Mouse (Mus musculus): ENCODE measurements around the gene Tgm7. TPM values are rescaled to one million over a fixed set of nuclear protein-coding genes. Genes with fewer than 3 reads are reported as not detected.

The Tgm7 gene
- polyA plus RNA-seq (2015; fragmentation: Nextera tagmentation; extraction: Ambion mirVana) = 0.13 TPM in 1 of 2 replicates, not detected in the other

- Histone ChIP-seq H3K9ac (replicated peaks) (no peak within 1 kb of the TSS), H3K36me3 (no peaks in the 10 kb centered on the region), H3K4me2 (no peak within 1 kb of the TSS), H3K4me1 (no peaks in the 10 kb centered on the region), H3K27me3 (replicated peaks) (no peaks in the 10 kb centered on the region), H3K27ac (replicated peaks) (no peak within 1 kb of the TSS), H3K9me3 (replicated peaks) (no peaks in the 10 kb centered on the region), H3K4me3 (replicated peaks) (no peak within 1 kb of the TSS)
- WGBS = 86% methylated on average over 4 of the region's 4 CpGs
- ATAC-seq (ENCODE audit: low FRiP score) = no peak
Observed at GRCm38 (mm10) chr2:121109695-121110094, at the start of gene Tgm7. TSS of gene Tgm7 (minus strand) at chr2:121109795.

GRCm38 (mm10) chr2:121153100-121153499 lies 43.5 kb upstream of the Tgm7 start:
- Histone ChIP-seq H3K4me1 (no peaks in the 10 kb centered on the region), H3K36me3 (peaks cover 47% of the 10 kb centered on the region), H3K27ac (replicated peaks) (no peak overlapping the region), H3K9me3 (replicated peaks) (no peaks in the 10 kb centered on the region), H3K4me3 (replicated peaks) (no peak overlapping the region), H3K4me2 (no peak overlapping the region), H3K9ac (replicated peaks) (no peak overlapping the region), H3K27me3 (replicated peaks) (no peaks in the 10 kb centered on the region)
- 93% methylated on average over 3 of the region's 3 CpGs for WGBS
- ATAC-seq (ENCODE audit: low FRiP score) = no peak

GRCm38 (mm10) chr2:121149679-121150078 lies 40.1 kb upstream of the Tgm7 start:
- Histone ChIP-seq H3K27ac (replicated peaks) (no peak overlapping the region), H3K4me2 (no peak overlapping the region), H3K4me1 (no peaks in the 10 kb centered on the region), H3K4me3 (replicated peaks) (no peak overlapping the region), H3K9ac (replicated peaks) (no peak overlapping the region), H3K36me3 (peaks cover 45% of the 10 kb centered on the region), H3K27me3 (replicated peaks) (no peaks in the 10 kb centered on the region), H3K9me3 (replicated peaks) (no peaks in the 10 kb centered on the region)
- ATAC-seq (ENCODE audit: low FRiP score) = no peak
- WGBS = 84% methylated on average over 5 of the region's 5 CpGs

- no peaks in the 10 kb centered on the region for H3K27me3 ChIP-seq (replicated peaks)
- H3K4me3 ChIP-seq (replicated peaks) = no peak overlapping the region
- H3K9ac ChIP-seq (replicated peaks) = no peak overlapping the region
- no peaks in the 10 kb centered on the region for H3K9me3 ChIP-seq (replicated peaks)
- ATAC-seq (ENCODE audit: low FRiP score) = no peak
- no peak overlapping the region for H3K27ac ChIP-seq (replicated peaks)
- peaks cover 37% of the 10 kb centered on the region for H3K4me1 ChIP-seq
- peaks cover 20% of the 10 kb centered on the region for H3K36me3 ChIP-seq
- WGBS = 24% methylated on average over 2 of the region's 2 CpGs
- H3K4me2 ChIP-seq = no peak overlapping the region
Observed at GRCm38 (mm10) chr2:121142415-121142814, 32.8 kb upstream of the Tgm7 start.

GRCm38 (mm10) chr2:121141216-121142035 lies 31.8 kb upstream of the Tgm7 start:
- Histone ChIP-seq H3K4me3 (replicated peaks) (peak overlapping the region; percentile 84), H3K4me1 (peaks cover 41% of the 10 kb centered on the region), H3K27me3 (replicated peaks) (no peaks in the 10 kb centered on the region), H3K36me3 (peaks cover 19% of the 10 kb centered on the region), H3K9ac (replicated peaks) (peak overlapping the region; percentile 92), H3K27ac (replicated peaks) (peak overlapping the region; percentile 100), H3K9me3 (replicated peaks) (no peaks in the 10 kb centered on the region), H3K4me2 (peak overlapping the region; percentile 90)
- ATAC-seq (ENCODE audit: low FRiP score) = no peak
- 72% methylated on average over 16 of the region's 16 CpGs for WGBS

GRCm38 (mm10) chr2:121140018-121140882 lies 30.7 kb upstream of the Tgm7 start, which contains the start of the genes Adal and Lcmt2:
TSS of gene Adal (plus strand) at chr2:121140428.
TSS of gene Lcmt2 (minus strand) at chr2:121140653.
- ATAC-seq (ENCODE audit: low FRiP score) = peak; percentile 98
- under 1% methylated on average over 87 of the region's 87 CpGs for WGBS

GRCm38 (mm10) chr2:121139266-121140017 lies 29.8 kb upstream of the Tgm7 start:
- H3K4me1 ChIP-seq = peaks cover 45% of the 10 kb centered on the region
- peaks cover 9% of the 10 kb centered on the region; the same call in 1 of the 2 replicates for H3K36me3 ChIP-seq
- peak overlapping the region; percentile 100 for H3K27ac ChIP-seq (replicated peaks)
- peak overlapping the region; percentile 90 for H3K4me2 ChIP-seq
- 41% methylated on average over 29 of the region's 29 CpGs for WGBS
- ATAC-seq (ENCODE audit: low FRiP score) = no peak; the same call in 1 of the 2 replicates
- H3K9ac ChIP-seq (replicated peaks) = peak overlapping the region; percentile 92
- H3K27me3 ChIP-seq (replicated peaks) = no peaks in the 10 kb centered on the region
- peak overlapping the region; percentile 84 for H3K4me3 ChIP-seq (replicated peaks)
- no peaks in the 10 kb centered on the region for H3K9me3 ChIP-seq (replicated peaks)

More at GRCm38 (mm10) chr2:121140018-121140882, 30.7 kb upstream of the Tgm7 start, which contains the start of the genes Adal and Lcmt2:
- Histone ChIP-seq H3K4me2 (peak within 1 kb of the TSS; percentile 90), H3K9ac (replicated peaks) (peak within 1 kb of the TSS; percentile 92), H3K27ac (replicated peaks) (peak within 1 kb of the TSS; percentile 100), H3K4me3 (replicated peaks) (peak within 1 kb of the TSS; percentile 84), H3K36me3 (peaks cover 12% of the 10 kb centered on the region), H3K4me1 (peaks cover 45% of the 10 kb centered on the region), H3K9me3 (replicated peaks) (no peaks in the 10 kb centered on the region), H3K27me3 (replicated peaks) (no peaks in the 10 kb centered on the region)

- Histone ChIP-seq H3K27ac (replicated peaks) (no peak overlapping the region), H3K4me2 (no peak overlapping the region), H3K27me3 (replicated peaks) (no peaks in the 10 kb centered on the region), H3K4me3 (replicated peaks) (no peak overlapping the region), H3K9me3 (replicated peaks) (no peaks in the 10 kb centered on the region), H3K9ac (replicated peaks) (no peak overlapping the region), H3K36me3 (no peaks in the 10 kb centered on the region), H3K4me1 (peaks cover 44% of the 10 kb centered on the region)
- ATAC-seq (ENCODE audit: low FRiP score) = no peak
- WGBS = 95% methylated on average over 4 of the region's 4 CpGs
Observed at GRCm38 (mm10) chr2:121137371-121137770, 27.8 kb upstream of the Tgm7 start.

- Histone ChIP-seq H3K27ac (replicated peaks) (no peak overlapping the region), H3K36me3 (no peaks in the 10 kb centered on the region), H3K9me3 (replicated peaks) (no peaks in the 10 kb centered on the region), H3K4me2 (no peak overlapping the region), H3K27me3 (replicated peaks) (no peaks in the 10 kb centered on the region), H3K9ac (replicated peaks) (no peak overlapping the region), H3K4me3 (replicated peaks) (no peak overlapping the region), H3K4me1 (peaks cover 11% of the 10 kb centered on the region; the same call in 1 of the 2 replicates)
- 84% methylated on average over 1 of the region's 1 CpGs for WGBS
- no peak for ATAC-seq (ENCODE audit: low FRiP score)
Observed at GRCm38 (mm10) chr2:121132822-121133221, 23.2 kb upstream of the Tgm7 start.

GRCm38 (mm10) chr2:121128865-121129620 lies 19.4 kb upstream of the Tgm7 start:
- Histone ChIP-seq H3K9ac (replicated peaks) (no peak overlapping the region), H3K9me3 (replicated peaks) (no peaks in the 10 kb centered on the region), H3K27ac (replicated peaks) (no peak overlapping the region), H3K4me2 (no peak overlapping the region), H3K4me3 (replicated peaks) (no peak overlapping the region), H3K4me1 (no peaks in the 10 kb centered on the region), H3K36me3 (no peaks in the 10 kb centered on the region), H3K27me3 (replicated peaks) (no peaks in the 10 kb centered on the region)
- 74% methylated on average over 9 of the region's 9 CpGs for WGBS
- no peak for ATAC-seq (ENCODE audit: low FRiP score)
